Mouse (Mus musculus) CH12.LX (cell line): ENCODE measurements at regions not wholly inside any gene's neighbourhood (a gene's known extent, or its start where the extent isn't known, plus 50 kb on each side); places are given as distances from the start of the nearest gene placed in this dataset.

Experiments used
- DNase-seq: peaks from one replicate; pipeline ENCODE4 v3.0.0-alpha.2; 2013; ENCODE audit errors: extremely low read depth
- H3K27ac ChIP-seq: 2 replicates; pipeline ENCODE4 v1.5.1; 2012; ENCODE audit warnings: low read depth, mild to moderate bottlenecking, control low read depth, moderate library complexity; ENCODE audit not compliant: insufficient read depth
- H3K27me3 ChIP-seq: replicated peaks from 2 replicates; pipeline ENCODE3; 2012; ENCODE audit warnings: inconsistent platforms
- H3K36me3 ChIP-seq, 2 experiments: replicated peaks in 1 of 2; 2 replicates each; pipeline versions ENCODE3 to v1.6.1; 2012; ENCODE audit warnings: inconsistent platforms in 1 of 2, low read length in 1 of 2, mild to moderate bottlenecking in 1 of 2, mixed read lengths in 1 of 2, moderate library complexity in 1 of 2; ENCODE audit not compliant: control insufficient read depth in 1 of 2, insufficient read depth in 1 of 2
- H3K4me1 ChIP-seq, 2 experiments: 2 replicates each; pipeline ENCODE4 v1.6.1; 2012; ENCODE audit warnings: inconsistent platforms in 1 of 2, moderate library complexity in 1 of 2; ENCODE audit not compliant: insufficient read depth in 2 of 2, control insufficient read depth in 1 of 2
- H3K4me2 ChIP-seq: 2 replicates; pipeline ENCODE4 v1.6.1; 2012; ENCODE audit warnings: low read depth, mild to moderate bottlenecking, control low read depth; ENCODE audit not compliant: poor library complexity, insufficient read depth, severe bottlenecking
- H3K4me3 ChIP-seq, 3 experiments: fragments of 150-350 bp in 1 of 3; sonication (generic) in 1 of 3; replicated peaks in 1 of 3; 2 replicates each; pipeline versions ENCODE3 to v1.5.1; 2011 to 2012; ENCODE audit warnings: low read depth in 2 of 3, low read length in 2 of 3, mild to moderate bottlenecking in 2 of 3, moderate library complexity in 2 of 3, control low read depth in 1 of 3, improper control_type of control experiment in 1 of 3, inconsistent platforms in 1 of 3, mixed read lengths in 1 of 3; ENCODE audit not compliant: poor library complexity in 1 of 3
- H3K79me2 ChIP-seq: replicated peaks from 2 replicates; pipeline ENCODE4 v1.6.1; 2012; ENCODE audit warnings: mild to moderate bottlenecking, moderate library complexity; ENCODE audit not compliant: control insufficient read depth, poor library complexity, insufficient read depth, severe bottlenecking; ENCODE audit errors: extremely low read depth
- H3K9ac ChIP-seq: 2 replicates; pipeline ENCODE4 v1.6.1; 2012; ENCODE audit warnings: low read depth, mild to moderate bottlenecking, control low read depth, moderate library complexity; ENCODE audit not compliant: insufficient read depth
- H3K9me3 ChIP-seq: replicated peaks from 2 replicates; pipeline ENCODE3; 2012; ENCODE audit warnings: low read length, inconsistent platforms, mixed read lengths
- CHD1 ChIP-seq: IDR thresholded peaks from 2 replicates; pipeline ENCODE4 v1.6.1; 2012; ENCODE audit warnings: low read depth, low read length, improper control_type of control experiment, inconsistent platforms
- ELF1 ChIP-seq: IDR thresholded peaks from 2 replicates; pipeline ENCODE4 v1.6.1; 2014; ENCODE audit warnings: low read depth, mild to moderate bottlenecking, inconsistent platforms, low read length, improper control_type of control experiment
- EP300 ChIP-seq: IDR thresholded peaks from 2 replicates; pipeline ENCODE4 v1.6.1; 2011; ENCODE audit warnings: low read length, improper control_type of control experiment
- IRF4 ChIP-seq: IDR thresholded peaks from 2 replicates; pipeline ENCODE4 v1.6.1; 2014; ENCODE audit warnings: low read depth, mild to moderate bottlenecking, inconsistent platforms, low read length, improper control_type of control experiment
- KAT2A ChIP-seq: IDR thresholded peaks from 2 replicates; pipeline ENCODE4 v1.6.1; 2012; ENCODE audit warnings: low read length, improper control_type of control experiment, inconsistent platforms; ENCODE audit not compliant: insufficient replicate concordance
- MAX ChIP-seq: IDR thresholded peaks from 2 replicates; pipeline ENCODE4 v1.6.1; 2011; ENCODE audit warnings: low read length, improper control_type of control experiment
- MEF2A ChIP-seq: IDR thresholded peaks from 2 replicates; pipeline ENCODE4 v1.6.1; 2014; ENCODE audit warnings: low read depth, mild to moderate bottlenecking, inconsistent platforms, low read length, improper control_type of control experiment, borderline replicate concordance
- MYC ChIP-seq: IDR thresholded peaks from 2 replicates; pipeline ENCODE4 v1.6.1; 2011; ENCODE audit warnings: low read depth, mild to moderate bottlenecking, improper control_type of control experiment, low read length
- PAX5 ChIP-seq: IDR thresholded peaks from 2 replicates; pipeline ENCODE4 v1.6.1; 2012; ENCODE audit warnings: low read length, inconsistent platforms, mixed read lengths
- POLR2A ChIP-seq: IDR thresholded peaks from 2 replicates; pipeline ENCODE4 v1.6.1; 2011; ENCODE audit warnings: low read depth, mild to moderate bottlenecking, improper control_type of control experiment, low read length
- POLR2AphosphoS2 ChIP-seq: IDR thresholded peaks from 2 replicates; pipeline ENCODE4 v1.6.1; 2011; ENCODE audit warnings: low read depth, low read length, improper control_type of control experiment
- RAD21 ChIP-seq: IDR thresholded peaks from 2 replicates; pipeline ENCODE4 v1.6.1; 2011; ENCODE audit warnings: low read depth, mild to moderate bottlenecking, low read length, improper control_type of control experiment, moderate library complexity
- RCOR1 ChIP-seq: conservative IDR thresholded peaks from 2 replicates; pipeline ENCODE4 v1.6.1; 2012; ENCODE audit warnings: low read depth, mild to moderate bottlenecking, inconsistent platforms, low read length, improper control_type of control experiment
- SMC3 ChIP-seq: IDR thresholded peaks from 2 replicates; pipeline ENCODE4 v1.6.1; 2011; ENCODE audit warnings: low read depth, low read length, improper control_type of control experiment
- USF1 ChIP-seq: IDR thresholded peaks from 2 replicates; pipeline ENCODE4 v1.6.1; 2014; ENCODE audit warnings: low read depth, mild to moderate bottlenecking, inconsistent platforms, low read length, improper control_type of control experiment
- ZKSCAN1 ChIP-seq: IDR thresholded peaks from 2 replicates; pipeline ENCODE4 v1.6.1; 2012; ENCODE audit warnings: low read depth, inconsistent platforms, low read length, improper control_type of control experiment, borderline replicate concordance
- ZNF384 ChIP-seq: IDR thresholded peaks from 2 replicates; pipeline ENCODE4 v1.6.1; 2012; ENCODE audit warnings: low read depth, low read length, improper control_type of control experiment, inconsistent platforms
- dilution Hi-C: fragments of 300-500 bp; cut with MboI; formaldehyde crosslinking; loops from 2 replicates; pipeline ENCODE4 v1.14.3; 2020; ENCODE audit warnings: low sequenced_read_pairs; ENCODE audit not compliant: extremely low pct_unique_long_range_greater_than_20kb, extremely low pct_ligation_motif_present
- in situ Hi-C: fragments of 300-500 bp; cut with MboI; formaldehyde crosslinking; loops from 3 replicates; pipeline ENCODE4 v1.14.3; 2019; ENCODE audit warnings: low sequenced_read_pairs, low pct_ligation_motif_present, low pct_unique_long_range_greater_than_20kb, mixed read lengths

- Histone ChIP-seq H3K27me3 (no peaks in the 10 kb centered on the region), H3K4me2 (no peak overlapping the region), H3K9me3 (peaks cover 17% of the 10 kb centered on the region), H3K4me3 (no peak overlapping the region), H3K4me1 (no peaks in the 10 kb centered on the region), H3K36me3 (no peaks in the 10 kb centered on the region), H3K79me2 (no peaks in the 10 kb centered on the region), H3K27ac (no peak overlapping the region), H3K9ac (no peak overlapping the region)
- in situ Hi-C loops (no loop called here), dilution Hi-C loops (no loop called here)
- no peak for TF ChIP-seq ELF1
- no peak for TF ChIP-seq KAT2A
- TF ChIP-seq MAX = no peak
- no peak for TF ChIP-seq RCOR1
- no peak for TF ChIP-seq ZNF384
- no peak for TF ChIP-seq PAX5
- no peak for TF ChIP-seq MYC
- no peak for TF ChIP-seq IRF4
- no peak for TF ChIP-seq CHD1
- TF ChIP-seq EP300 = no peak
- TF ChIP-seq USF1 = no peak
- TF ChIP-seq POLR2AphosphoS2 = no peak
- TF ChIP-seq SMC3 = no peak
- no peak for TF ChIP-seq ZKSCAN1
- no peak for TF ChIP-seq RAD21
- DNase-seq = no peak
These were observed 199.6 kb upstream of the Tfap2d start for GRCm38 (mm10) chr1:18903266-18903665.

GRCm38 (mm10) chr1:18903696-18904095, 199.1 kb upstream of the Tfap2d start:
- H3K9ac ChIP-seq = no peak overlapping the region
- dilution Hi-C loops = no loop called here
- no peaks in the 10 kb centered on the region for H3K36me3 ChIP-seq
- H3K9me3 ChIP-seq = peaks cover 17% of the 10 kb centered on the region
- no peak overlapping the region for H3K4me3 ChIP-seq
- in situ Hi-C loops = no loop called here
- H3K27me3 ChIP-seq = no peaks in the 10 kb centered on the region
- no peak overlapping the region for H3K4me2 ChIP-seq
- DNase-seq = no peak
- no peaks in the 10 kb centered on the region for H3K4me1 ChIP-seq
- H3K27ac ChIP-seq = no peak overlapping the region
- no peak for TF ChIP-seq RCOR1
- no peak for TF ChIP-seq RAD21
- TF ChIP-seq POLR2A = no peak
- no peak for TF ChIP-seq MYC
- TF ChIP-seq MEF2A = no peak
- TF ChIP-seq, all 38 proteins: peak for 0
- no peaks in the 10 kb centered on the region for H3K79me2 ChIP-seq
